Mouse (Mus musculus) hindbrain, embryonic 13.5 days (tissue): Measurements from ENCODE around the gene Ceacam14. TPM values are rescaled to one million over a fixed set of nuclear protein-coding genes. Genes with fewer than 3 reads are reported as not detected.

Experiments
- ATAC-seq: fragments of 200-750 bp; cut with Nextera tagmentation; 2 replicates; pipeline ENCODE4 v1.8.0; 2017; ENCODE audit warnings: moderate TSS enrichment; ENCODE audit not compliant: low FRiP score
- H3K27ac ChIP-seq: fragments of 300-500 bp; sonication (generic); 2 replicates; pipeline ENCODE4 v1.5.1; 2015; ENCODE audit warnings: inconsistent platforms, mild to moderate bottlenecking, moderate library complexity
- H3K27me3 ChIP-seq: fragments of 300-500 bp; sonication (generic); 2 replicates; pipeline ENCODE4 v1.6.1; 2015; ENCODE audit warnings: mild to moderate bottlenecking, inconsistent platforms
- H3K36me3 ChIP-seq: fragments of 300-500 bp; sonication (generic); 2 replicates; pipeline ENCODE4 v1.6.1; 2015; ENCODE audit warnings: mild to moderate bottlenecking, inconsistent platforms
- H3K4me1 ChIP-seq: fragments of 300-500 bp; sonication (generic); replicated peaks from 2 replicates; pipeline ENCODE4 v1.6.1; 2015; ENCODE audit warnings: inconsistent platforms
- H3K4me2 ChIP-seq: fragments of 300-500 bp; sonication (generic); 2 replicates; pipeline ENCODE4 v1.6.1; 2015; ENCODE audit warnings: inconsistent platforms, mild to moderate bottlenecking, moderate library complexity
- H3K4me3 ChIP-seq: fragments of 300-500 bp; sonication (generic); 2 replicates; pipeline ENCODE4 v1.5.1; 2015; ENCODE audit warnings: mild to moderate bottlenecking, inconsistent platforms
- H3K9ac ChIP-seq: fragments of 300-500 bp; sonication (generic); 2 replicates; pipeline ENCODE4 v1.6.1; 2015; ENCODE audit warnings: mild to moderate bottlenecking, inconsistent platforms
- H3K9me3 ChIP-seq: fragments of 300-500 bp; sonication (generic); 2 replicates; pipeline ENCODE4 v1.6.1; 2016; ENCODE audit warnings: inconsistent platforms
- WGBS: fragments of 180-500 bp; shearing (Covaris S2); methylation state at CpG from one replicate; pipeline ENCODE4 v1.1.7; 2015; 5-methylcytosine and 5-hydroxymethylcytosine counted together
- polyA plus RNA-seq: library from polyadenylated mRNA; unstranded; fragments of >200 nt; fragmentation: Nextera tagmentation; extraction: Ambion mirVana; gene quantifications from 2 replicates; pipeline ENCODE4 v1.2.1, GENCODE M21; 2015

Ceacam14 gene
- not detected in 2 replicates for polyA plus RNA-seq

- WGBS, result 73% methylated on average over 4 of the region's 4 CpGs
- Histone ChIP-seq H3K9ac (no peak within 1 kb of the TSS), H3K27ac (no peak within 1 kb of the TSS), H3K36me3 (no peaks in the 10 kb centered on the region), H3K4me2 (no peak within 1 kb of the TSS), H3K4me1 (no peaks in the 10 kb centered on the region), H3K27me3 (no peaks in the 10 kb centered on the region), H3K4me3 (no peak within 1 kb of the TSS), H3K9me3 (peaks cover 61% of the 10 kb centered on the region)
- no peak for ATAC-seq
Measured at GRCm38 (mm10) chr7:17812333-17812732, at the start of gene Ceacam14. Gene Ceacam14 (plus strand): TSS chr7:17812633.

Other genes with a start within 250 kb of the Ceacam14 start
- not detected in 2 replicates for gene Ceacam5, start 99.4 kb upstream of the Ceacam14 start, polyA plus RNA-seq
- gene Gm5155, start 59.1 kb downstream of the Ceacam14 start, polyA plus RNA-seq, result not detected in 2 replicates
- not detected in 2 replicates for gene Ceacam11, start 159.5 kb downstream of the Ceacam14 start, polyA plus RNA-seq
- gene Ceacam13, start 197.3 kb downstream of the Ceacam14 start, polyA plus RNA-seq, result not detected in 2 replicates